Mouse (Mus musculus): ENCODE measurements around the gene Stx8.

Stx8 gene

DNA sequence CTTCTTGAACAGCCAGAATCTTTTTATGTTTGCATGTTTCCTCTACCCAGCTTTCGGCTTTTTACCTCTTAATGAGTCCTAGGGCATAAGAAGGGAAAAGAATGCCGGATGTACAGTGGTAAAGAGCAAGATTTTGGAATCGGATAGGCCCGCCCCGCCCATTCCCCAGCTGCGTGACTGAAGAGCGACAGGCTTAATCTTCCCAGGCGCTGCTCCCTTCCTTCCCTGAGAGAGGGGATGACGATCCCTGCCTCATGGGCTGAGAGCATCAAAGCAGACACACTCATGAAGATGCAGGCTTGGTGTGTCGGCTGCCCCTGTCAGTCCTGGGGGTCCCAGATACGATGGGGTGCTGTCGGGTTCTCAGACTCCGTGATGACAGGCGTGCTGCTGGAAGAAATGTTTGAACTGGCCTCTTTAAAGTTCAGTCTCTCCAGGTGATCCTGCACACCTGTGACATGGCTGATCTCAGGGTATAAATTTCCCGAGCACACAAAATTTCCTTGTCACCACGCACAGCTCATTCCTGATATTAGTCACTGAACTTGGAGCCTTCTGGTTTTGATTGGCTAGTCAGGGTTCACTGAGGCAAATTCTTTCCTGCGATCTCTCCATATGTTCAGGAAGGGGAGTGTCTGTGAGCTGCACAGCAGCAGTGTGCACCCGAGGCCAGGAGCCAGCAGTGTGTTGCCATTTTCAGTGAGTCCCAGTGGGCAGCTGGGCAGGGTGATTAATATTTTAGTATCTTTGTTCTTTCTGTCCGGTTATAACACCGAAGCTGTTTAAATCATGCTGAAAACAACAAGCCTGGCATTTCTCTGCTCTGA lies 70.4 kb downstream of the Stx8 start:
- no peak for DNase-seq

DNA sequence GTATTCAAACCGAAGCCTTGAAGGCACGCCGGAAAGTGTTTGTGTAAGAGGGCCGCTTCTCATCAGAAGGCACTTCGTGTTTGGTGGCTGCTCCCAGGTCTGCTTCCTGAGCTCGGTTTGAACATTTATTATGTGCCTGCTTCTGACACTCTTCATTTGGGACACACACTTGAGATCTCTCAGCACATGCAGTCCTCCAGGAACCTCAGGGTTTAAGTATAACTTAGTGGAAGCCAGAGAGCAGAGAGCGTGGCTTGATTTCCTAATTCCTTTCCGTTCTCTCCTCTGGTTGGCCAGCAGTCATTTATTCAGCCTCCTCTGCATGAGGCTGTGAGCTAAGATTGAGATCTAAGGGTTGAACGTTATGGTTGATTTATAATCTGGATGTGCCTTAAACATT lies 71.1 kb downstream of the Stx8 start:
- no peak for DNase-seq

DNA sequence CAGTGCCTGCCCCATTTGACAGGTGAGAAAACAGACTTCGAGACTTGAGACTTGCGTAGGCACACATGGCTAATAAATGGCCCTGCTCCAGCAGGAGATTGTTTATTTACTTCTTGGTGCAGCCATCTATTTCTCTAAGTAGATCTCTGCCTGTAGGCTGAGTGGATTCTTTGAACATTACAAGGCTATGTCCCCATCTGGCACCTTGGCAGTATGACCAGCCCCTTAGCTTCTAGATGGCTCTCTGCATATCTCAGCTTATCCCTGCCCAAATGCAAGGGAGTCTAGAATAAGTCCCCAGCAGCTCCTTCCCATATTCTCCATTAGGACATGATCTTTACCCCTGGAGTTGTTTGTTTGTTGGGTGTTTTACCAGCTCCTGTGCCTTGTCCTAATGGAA lies 72.1 kb downstream of the Stx8 start:
- DNase-seq: no peak

DNA sequence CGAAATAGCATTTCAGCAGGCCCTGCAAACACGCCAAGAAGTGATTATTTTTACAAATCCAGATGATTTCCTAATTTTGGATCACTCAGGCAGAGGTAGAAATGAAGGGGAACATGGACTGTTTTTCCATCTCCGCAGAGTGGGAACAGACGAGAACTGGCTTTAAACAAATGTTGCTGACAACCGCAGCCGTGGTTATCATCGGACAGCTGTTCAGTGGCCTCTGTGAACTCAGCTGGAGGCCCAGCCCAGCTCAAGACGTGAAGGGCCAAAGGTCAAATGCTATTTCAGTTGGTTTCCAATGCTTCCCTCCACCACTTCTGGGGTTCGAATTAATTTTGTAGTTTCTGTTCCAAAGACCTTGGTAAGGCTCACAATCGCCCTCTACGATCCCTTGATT lies 78.2 kb downstream of the Stx8 start:
- no peak for DNase-seq

DNA sequence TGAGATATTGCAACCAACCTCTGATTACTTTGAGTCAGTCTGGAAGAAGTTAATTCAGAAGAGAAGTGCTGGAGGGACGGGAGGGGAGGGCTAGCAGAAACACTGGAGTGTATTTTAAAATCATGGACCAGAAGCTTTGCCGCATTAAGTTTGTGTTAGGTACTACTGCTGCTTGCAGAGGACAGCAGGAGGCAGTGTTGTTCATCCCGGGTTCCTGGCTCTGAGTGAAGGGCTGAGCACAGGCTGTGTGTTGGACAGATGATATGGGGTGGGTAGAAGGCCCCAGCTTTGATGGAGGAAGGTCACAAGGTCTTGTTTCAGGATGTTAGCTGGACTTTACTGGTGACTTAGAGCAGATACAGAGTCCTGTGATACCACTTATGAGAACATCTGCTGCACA lies 80.9 kb downstream of the Stx8 start:
- peak; percentile 63 for DNase-seq

DNA sequence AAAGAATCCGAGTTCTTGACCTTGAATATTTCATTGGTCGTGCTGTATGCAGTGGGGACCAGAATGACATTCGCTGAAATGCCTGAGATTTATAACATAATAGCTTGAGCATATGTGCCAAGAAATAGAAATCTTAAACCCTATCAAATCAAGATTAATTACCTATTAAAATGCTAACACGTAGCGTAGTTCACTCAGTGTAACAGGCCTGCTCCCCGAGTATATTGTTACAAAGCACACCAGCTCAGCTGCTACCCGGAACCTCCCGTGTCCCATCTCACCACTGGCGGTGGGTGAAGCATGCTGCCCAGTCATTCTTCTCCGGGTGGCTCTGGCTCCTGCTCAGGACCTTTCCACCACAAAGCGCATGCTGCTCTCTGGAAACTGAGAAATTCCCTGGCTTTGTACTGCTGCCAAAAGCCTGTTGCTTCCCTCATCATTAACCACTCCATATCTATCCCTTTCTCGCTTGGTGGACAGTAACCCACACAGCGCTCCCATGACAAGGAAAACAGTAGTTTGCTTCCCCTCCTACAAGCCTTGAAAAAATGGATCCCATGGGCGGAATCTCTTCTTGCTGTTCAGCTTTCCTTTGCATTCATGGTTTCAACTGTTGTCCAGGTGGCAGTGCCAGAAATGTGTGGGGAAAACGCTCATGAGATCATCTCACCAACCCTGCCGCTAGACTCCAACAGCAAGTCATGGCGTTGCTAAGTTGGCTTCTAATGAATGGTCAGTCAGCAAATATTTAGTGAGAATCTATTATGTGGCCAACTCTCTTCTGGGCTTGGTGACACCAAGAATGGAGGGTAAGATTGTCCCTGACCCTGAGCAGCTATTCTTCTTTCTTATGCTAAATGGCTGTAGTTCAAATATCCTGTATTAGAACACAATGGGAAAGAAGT lies 83.5 kb downstream of the Stx8 start:
- DNase-seq: no peak

DNA sequence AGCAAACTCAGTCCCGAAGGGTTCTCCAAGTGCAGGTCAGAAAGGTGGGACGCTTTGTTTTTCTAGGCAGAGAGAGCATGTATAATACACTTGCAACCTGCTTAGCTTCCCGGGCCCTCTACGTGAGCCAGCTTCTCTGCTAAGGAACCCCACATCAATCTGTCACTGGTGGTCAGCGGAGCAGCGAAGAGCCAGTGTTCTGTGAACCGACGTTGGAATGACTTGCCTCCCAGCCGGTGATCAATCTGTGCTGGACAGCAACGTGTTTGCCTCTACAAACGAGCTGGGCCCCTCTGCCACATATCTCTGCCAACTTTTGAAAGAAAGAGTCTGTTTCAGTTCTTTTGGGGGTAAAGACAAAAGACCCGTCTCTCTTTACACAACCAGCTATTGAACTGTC lies 84.7 kb downstream of the Stx8 start:
- no peak for DNase-seq

DNA sequence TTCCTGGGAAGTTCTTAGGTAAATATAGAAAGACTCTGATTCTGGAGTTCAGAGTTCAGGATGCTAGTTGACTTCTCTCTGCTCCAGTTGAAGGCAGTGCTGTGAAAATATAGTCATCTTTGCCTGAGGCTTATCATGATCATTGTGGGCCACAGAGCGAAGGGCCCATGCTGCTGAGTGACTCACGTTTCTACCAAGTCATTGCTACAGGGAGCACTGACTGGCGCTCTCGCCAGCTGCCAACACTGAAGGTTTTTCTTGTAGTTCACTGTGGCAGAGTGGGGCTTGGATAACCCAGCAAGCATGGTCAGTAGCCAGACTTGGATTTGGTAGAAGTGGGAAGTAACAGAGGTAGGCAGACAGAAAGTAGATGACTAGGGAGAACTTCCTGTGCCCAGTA lies 85.3 kb downstream of the Stx8 start:
- no peak for DNase-seq

DNA sequence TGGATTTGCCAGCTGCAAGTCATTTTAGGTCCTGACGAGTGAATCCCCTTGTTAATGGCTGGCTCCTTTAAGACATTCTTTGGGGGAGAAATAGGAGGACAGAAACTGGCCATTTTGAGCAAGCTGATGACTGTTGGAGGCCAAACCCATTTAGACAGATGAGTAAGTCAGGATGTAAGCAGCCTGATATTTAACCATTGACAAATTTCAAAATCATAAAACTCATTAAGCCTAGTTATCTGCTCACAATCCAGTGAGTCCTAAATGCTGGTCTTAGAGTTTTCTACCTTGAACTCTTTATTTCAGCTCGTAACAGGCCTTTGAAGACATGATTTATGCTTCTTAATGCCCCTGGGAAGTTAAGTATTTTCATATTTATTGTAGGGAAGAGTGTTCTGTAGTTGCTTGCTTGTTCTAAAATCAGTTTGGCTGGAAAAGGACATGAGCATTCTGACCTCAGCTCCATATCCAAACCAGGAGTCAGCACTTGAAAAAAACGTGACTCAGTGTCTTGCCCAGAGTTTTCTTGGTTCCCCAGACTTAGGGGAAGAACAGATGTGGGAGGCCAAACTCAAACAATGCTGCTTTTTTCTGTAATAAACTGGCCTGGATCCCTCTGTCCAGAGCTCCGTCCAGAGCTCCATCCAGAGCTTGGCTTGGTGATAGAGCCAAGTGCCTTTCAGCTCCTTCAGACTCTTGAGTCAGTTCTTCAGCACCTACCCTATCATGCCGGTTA lies 92.6 kb downstream of the Stx8 start:
- no peak for DNase-seq

DNA sequence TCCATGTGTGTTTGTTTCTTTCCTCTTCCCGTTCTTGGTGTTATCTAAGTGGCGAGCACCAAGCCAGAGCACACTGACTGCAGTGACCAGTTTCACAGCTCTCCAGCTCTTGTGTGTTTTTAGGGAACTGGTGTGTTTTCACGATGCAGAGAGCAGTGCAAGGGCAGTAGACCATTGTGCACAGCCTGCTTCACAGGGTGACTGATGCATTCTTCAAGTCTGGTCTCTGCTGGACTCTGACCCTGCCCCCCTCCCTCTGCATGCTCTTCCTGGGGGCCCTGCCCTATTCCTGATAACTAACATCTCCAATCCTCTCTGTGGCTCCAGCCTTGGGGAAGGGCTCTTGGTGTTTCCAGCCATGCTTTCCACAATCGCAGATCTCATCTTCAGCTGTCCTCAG lies 94.7 kb downstream of the Stx8 start:
- DNase-seq: no peak

DNA sequence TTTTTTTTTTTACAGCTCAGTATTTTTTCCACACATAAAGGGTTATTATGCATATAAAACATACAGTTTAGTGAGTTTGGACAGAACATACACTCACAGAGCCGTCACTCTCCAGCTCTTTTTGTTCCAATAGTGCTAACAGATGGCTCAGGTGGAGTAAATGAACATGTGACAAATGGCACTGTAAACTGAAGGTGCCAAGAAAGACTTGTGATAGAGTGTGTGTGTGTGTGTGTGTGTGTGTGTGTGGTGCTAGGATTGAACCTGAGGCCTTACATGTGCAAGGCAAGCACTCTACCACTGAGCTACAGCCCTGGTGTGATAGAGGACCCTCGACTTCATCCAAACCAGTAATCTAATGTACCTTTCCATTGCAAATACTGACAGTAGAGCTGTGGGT lies 96.1 kb downstream of the Stx8 start:
- DNase-seq: no peak

DNA sequence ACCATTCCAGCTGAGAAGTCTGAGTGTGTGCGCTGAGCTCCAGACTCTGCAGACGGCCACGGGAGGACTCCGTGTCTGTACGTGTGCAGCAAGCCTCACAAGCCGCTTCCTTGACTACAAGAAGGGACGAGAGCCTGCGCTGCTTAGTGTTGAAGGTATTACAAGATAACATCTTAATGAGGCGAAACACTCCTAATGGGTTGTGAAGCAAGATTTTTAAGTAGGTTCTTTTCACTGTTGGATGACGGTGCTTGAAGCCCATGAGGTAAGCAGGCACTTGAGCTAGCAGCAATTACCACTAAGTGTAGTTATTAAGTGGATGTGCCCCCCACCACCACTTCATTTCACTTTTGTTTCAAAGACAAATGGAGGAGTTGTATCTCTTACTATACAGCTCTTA lies 101.8 kb downstream of the Stx8 start:
- DNase-seq: no peak

DNA sequence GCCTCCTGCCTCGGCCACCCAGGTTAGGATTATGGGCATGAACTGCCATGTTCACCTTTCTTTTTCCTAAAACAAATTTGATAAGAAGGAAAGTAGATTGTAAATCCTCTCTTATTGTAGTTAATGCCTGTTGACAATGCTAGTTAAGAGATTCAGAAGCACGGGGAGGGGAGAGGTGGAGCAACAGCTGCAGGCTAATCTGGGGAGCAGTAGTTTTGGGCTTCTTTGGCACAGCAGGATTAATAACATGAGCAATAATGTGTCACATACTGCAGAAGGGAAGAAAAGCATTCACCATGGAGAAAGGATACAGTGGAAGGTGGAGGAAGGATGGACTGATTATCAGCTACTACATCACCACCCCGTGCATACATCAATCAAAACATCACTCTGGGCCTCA lies 104.1 kb downstream of the Stx8 start:
- DNase-seq: no peak

DNA sequence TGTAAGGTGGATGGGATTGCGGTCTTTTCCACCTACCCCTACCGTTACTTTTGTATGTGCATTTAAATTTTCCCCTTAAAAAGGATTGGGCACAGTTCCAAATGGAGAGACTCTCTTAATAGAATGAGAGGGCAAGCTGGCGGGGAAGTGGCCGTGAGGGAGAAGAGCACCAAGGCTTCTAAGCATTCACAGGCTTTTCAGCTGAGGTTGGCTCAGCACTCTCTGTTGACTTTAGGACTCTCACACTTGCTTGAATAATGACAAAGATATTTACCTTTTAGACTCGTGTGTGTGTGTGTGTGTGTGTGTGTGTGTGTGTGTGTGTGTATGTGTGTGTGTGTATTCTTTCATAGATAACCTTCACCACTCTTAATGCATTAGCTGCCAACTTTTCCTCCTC lies 105.8 kb downstream of the Stx8 start:
- DNase-seq: no peak

DNA sequence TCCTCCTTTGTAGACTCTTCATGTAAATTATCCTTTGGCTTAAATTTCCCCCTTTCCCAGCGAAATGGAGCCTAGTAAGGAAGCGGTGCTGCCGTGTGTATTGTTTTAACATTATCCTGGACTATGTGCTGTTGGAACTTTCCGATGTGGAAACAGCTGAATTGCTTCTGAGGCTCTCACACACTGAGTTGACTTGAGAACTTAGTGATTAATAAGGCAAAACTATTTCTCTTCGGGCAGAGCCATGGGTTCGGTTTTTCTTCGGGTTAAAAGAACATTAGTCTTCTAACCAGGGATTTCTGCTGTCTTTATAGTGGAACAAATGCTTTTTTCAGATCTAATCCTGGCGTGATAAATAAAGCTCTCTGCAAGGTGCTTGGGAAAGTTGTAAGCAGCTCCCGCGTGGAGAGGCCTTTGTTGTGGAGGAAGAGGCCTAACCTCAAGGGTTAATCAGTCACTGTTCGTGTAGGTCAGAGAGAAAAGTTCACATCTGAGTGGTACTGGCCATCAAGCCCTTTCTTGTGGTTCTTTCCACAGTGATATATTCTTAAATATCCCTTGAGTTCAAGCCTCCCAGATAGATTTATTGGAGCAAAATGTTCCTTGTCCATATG lies 106.7 kb downstream of the Stx8 start:
- no peak for DNase-seq

DNA sequence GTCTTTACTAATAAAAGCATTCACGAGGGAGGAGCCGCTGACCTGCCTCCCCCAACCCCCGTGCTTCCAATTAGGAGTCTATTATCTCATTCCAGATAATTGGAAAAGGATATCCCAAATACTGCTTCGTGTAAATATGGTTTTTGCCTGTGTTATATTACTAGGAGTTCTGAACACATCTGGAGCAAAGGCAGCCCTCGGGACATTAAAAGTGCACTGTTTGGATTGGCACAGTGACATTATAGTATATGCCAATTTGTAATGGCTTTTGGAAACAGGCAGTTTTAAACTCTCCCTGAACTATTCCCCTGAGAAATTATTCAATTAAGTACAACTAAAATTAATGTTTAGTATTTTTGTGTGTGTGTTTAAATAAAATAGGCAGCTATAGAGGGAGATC lies 108.7 kb downstream of the Stx8 start:
- DNase-seq: no peak

DNA sequence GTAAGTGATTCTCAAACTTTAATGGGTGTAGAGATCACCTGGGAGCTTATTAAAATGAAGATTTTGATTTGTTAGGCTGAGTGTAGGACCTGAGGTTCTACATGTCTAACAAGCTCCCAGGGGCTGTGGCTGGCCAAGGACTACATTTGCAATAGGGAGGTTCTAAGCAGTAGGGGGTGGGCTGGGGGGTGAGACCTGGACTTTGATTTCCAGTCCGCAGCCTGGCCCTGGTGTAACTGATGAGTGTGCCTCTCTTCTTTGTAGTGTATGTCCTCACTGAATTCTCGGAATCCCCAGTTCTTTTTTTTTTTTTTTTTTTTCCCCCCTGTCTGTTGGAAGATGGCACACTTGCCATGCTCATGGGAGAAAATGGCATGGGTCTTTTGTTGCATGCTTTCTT lies 109.3 kb downstream of the Stx8 start:
- DNase-seq: no peak

DNA sequence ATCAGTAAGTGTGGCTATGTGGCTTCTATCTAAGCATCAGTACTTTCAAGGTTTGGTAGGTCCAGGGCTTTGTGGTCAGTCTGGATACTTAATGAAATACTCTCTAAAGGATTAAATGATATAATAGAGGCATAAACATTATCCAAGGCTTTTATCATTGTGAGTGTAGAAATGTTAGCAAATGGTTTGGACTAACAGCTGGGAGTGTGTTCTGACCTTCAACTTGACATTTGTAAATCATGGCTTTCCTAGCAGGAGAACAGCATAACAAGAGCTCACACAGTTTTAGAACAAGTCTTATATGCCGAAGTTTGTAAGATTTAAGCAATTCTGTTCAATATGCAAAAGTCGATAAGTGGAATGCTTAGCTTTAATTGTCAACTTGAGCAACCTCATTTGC lies 113.8 kb downstream of the Stx8 start:
- DNase-seq: no peak

DNA sequence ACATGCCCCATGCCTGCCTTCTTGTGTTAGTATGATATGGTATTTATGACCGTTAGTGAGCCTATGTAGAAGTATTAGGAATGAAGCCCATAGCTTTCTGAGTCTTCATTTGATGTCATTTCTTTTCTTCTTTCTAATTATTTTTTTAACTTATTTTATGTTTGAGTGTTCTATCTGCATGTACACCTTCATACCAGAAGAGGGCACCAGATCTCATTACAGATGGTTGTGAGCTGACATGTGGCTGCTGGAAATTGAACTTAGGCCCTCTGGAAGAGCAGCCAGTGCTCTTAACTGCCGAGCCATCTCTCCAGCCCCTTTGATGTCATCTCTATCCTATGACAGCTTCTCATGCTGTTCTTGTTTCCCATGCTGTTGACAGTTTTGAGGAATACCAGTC lies 115.0 kb downstream of the Stx8 start:
- DNase-seq: no peak

DNA sequence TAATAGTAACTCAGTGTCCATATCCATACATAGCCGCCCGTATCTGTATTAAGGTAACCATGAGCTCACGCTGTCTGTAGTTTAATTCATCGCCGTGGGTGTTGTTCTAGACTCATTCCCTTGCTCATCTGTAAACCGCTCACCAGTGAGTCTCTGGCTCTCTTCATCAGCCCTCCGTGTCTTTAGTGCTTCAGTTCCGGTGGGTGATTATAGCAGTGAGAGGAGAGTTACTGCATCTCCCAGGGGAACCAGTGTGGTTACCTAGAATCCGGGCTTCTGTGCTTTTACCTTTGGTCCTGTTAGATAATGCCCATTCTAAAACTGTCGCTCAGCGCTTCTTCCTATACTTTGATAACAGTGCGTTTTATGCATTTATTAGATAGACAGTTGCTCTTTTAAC lies 116.8 kb downstream of the Stx8 start:
- no peak for DNase-seq

DNA sequence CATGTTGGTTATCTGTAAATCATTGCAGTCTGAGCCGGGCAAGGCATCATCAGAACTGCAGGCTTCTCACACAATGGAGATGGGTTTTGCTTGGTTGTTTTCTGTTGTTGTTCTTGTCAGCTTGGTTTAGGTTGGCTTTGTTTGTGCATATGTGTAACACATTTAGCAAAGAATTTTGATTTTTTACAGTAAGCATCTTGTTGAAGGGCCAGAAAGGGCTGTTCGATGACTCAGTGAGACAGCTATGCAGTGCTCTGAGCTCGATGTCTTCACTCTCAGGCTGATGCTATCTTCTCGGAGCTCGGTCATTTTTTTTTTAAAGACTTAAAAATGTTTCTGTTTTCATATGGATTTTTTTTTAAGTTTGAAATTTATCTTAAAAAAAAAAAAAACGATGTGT lies 117.6 kb downstream of the Stx8 start:
- no peak for DNase-seq

DNA sequence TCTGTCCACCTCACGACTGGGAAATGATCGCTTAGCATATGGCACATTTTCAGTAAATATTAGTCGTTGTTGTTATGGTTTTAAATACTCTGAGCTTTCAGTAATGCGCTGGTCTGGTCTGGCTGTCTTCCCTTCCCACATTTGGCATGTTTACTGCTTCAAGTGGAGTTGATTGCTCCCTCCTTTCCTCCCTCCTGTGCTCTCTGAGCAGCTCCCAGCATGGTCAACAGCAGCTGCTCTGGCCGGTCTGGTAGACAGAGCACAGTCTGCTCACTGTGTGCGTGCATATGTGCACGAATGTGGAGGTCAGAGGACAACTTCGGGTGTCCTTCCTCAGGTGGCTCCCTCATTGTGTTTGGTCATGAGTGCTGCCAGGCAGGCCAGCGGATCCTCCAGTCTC lies 120.2 kb downstream of the Stx8 start:
- DNase-seq: no peak

DNA sequence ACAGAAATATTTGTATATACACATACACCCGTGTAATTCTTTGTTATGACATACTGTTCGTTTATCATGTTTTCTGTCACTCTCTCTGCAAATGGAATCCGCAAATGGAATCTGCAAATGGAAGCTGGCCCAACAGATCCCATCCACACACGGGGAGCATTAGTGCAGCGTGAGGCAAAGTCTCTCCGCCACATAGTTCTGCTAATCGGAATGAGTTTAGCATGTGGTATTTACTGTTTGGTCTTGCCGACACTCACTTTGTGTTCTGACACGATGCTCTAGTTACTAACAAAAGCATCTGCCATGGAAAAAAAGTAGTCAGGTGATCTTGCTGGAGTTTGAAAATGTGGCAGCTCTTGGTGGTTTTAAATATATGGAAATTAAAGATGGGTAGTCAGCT lies 123.4 kb downstream of the Stx8 start:
- DNase-seq: no peak

All from thymus, postnatal 14 days (tissue).